ENCODE assay signal across 13 mouse cellular contexts in genomic region chr4:123617727-123618389, GRCm38 (mm10).
DNase-seq lines count a peak whose midpoint lies in the region; ATAC-seq and TF ChIP-seq lines count a peak whose summit lies in the region.
"Had no signal": no experiment of that assay in that cellular context is flagged by ENCODE, and none has a peak within 500 bp of the region (broad histone marks: within the 10 kb centered on the region; RNA-seq: fewer than 3 reads in every experiment).

No protein-coding gene starts in this region.

- no peaks in the 10 kb centered on the region for H3K9me3 ChIP-seq in kidney, embryonic 16.5 days (ENCODE audit: low read length)
- H3K9me3 ChIP-seq in kidney, embryonic 14.5 days (ENCODE audit: control insufficient read depth, low read length): no peaks in the 10 kb centered on the region
- H3K9me3 ChIP-seq in ES-E14 (ENCODE audit: control insufficient read depth, insufficient read depth, low read depth, low read length): no peaks in the 10 kb centered on the region
- no peaks in the 10 kb centered on the region for H3K9me3 ChIP-seq in limb, embryonic 13.5 days

- in situ Hi-C loops in ES-E14 (cut with MboI; ENCODE audit: low sequenced_read_pairs in 2 of 2, unreplicated experiment in 2 of 2): no loop called here

- DNase-seq in heart, adult 11 months: peak; percentile 64
- DNase-seq in heart, postnatal 10 days: no peak
- no peak for DNase-seq in ES-E14 (ENCODE audit: low read depth, low spot score)
- DNase-seq in adrenal gland, adult 8-10 months: no peak
- no peak for DNase-seq in thymus, postnatal 0 days (ENCODE audit: low spot score)
- DNase-seq: adrenal gland, postnatal 10 days; cerebellum, adult 18-20 months; gastrocnemius, adult 2 months; kidney, adult 8-10 months; liver, postnatal 0 days had no signal

- intact Hi-C loops in heart, postnatal 10 days (cut with DNase I): no loop called here

- H3K27ac ChIP-seq in kidney, embryonic 16.5 days (ENCODE audit: low read length): peak overlapping the region; percentile 12; the same call in 1 of the 2 replicates
- no peak overlapping the region for H3K27ac ChIP-seq in kidney, embryonic 14.5 days (ENCODE audit: low read depth, low read length)
- peak overlapping the region; percentile 81; the same call in 1 of the 2 replicates for H3K27ac ChIP-seq in ES-E14 (ENCODE audit: insufficient read depth, low read depth, low read length, poor library complexity, severe bottlenecking)
- 0 out of 2 replicates have a peak overlapping the region, but pooled peaks have one; percentile 23 for H3K27ac ChIP-seq in limb, embryonic 13.5 days

- H3K9ac ChIP-seq in kidney, embryonic 16.5 days (replicated peaks; ENCODE audit: low read length): no peak overlapping the region
- no peak overlapping the region for H3K9ac ChIP-seq in kidney, embryonic 14.5 days (ENCODE audit: low read depth, low read length)
- H3K9ac ChIP-seq in ES-E14 (ENCODE audit: insufficient read depth, low read depth, low read length, poor library complexity, severe bottlenecking): no peak overlapping the region
- H3K9ac ChIP-seq in limb, embryonic 13.5 days: no peak overlapping the region
- H3K9ac ChIP-seq: liver, postnatal 0 days had no signal

- 56% methylated on average over 5 of the region's 5 CpGs for WGBS in kidney, embryonic 16.5 days
- WGBS in kidney, embryonic 14.5 days: 44% methylated on average over 5 of the region's 5 CpGs
- 76% methylated on average over 5 of the region's 5 CpGs for WGBS in limb, embryonic 13.5 days

- ATAC-seq in kidney, embryonic 16.5 days (ENCODE audit: low FRiP score, low TSS enrichment): no peak
- no peak for ATAC-seq in kidney, embryonic 14.5 days (ENCODE audit: low FRiP score, low TSS enrichment)
- no peak for ATAC-seq in limb, embryonic 13.5 days (ENCODE audit: low FRiP score, low read depth)
- ATAC-seq: liver, postnatal 0 days had no signal

- no peaks in the 10 kb centered on the region for H3K36me3 ChIP-seq in kidney, embryonic 16.5 days (ENCODE audit: insufficient read depth, low read length)
- no peaks in the 10 kb centered on the region for H3K36me3 ChIP-seq in kidney, embryonic 14.5 days (ENCODE audit: control insufficient read depth, insufficient read depth, low read length)
- H3K36me3 ChIP-seq in ES-E14 (ENCODE audit: control insufficient read depth, insufficient read depth, low read length, poor library complexity, severe bottlenecking): no peaks in the 10 kb centered on the region
- no peaks in the 10 kb centered on the region for H3K36me3 ChIP-seq in limb, embryonic 13.5 days

- no peak overlapping the region for H3K4me2 ChIP-seq in kidney, embryonic 16.5 days (replicated peaks; ENCODE audit: low read depth, low read length)
- no peak overlapping the region for H3K4me2 ChIP-seq in kidney, embryonic 14.5 days (replicated peaks; ENCODE audit: low read depth, low read length)
- H3K4me2 ChIP-seq in limb, embryonic 13.5 days (replicated peaks): no peak overlapping the region

- no peak overlapping the region for H3K4me3 ChIP-seq in kidney, embryonic 16.5 days (ENCODE audit: low read length)
- H3K4me3 ChIP-seq in kidney, embryonic 14.5 days (ENCODE audit: low read length): no peak overlapping the region
- no peak overlapping the region for H3K4me3 ChIP-seq in ES-E14 (ENCODE audit: insufficient read depth in 1 of 2, low read depth in 1 of 2, low read length in 2 of 2, poor library complexity in 1 of 2, severe bottlenecking in 1 of 2)
- no peak overlapping the region for H3K4me3 ChIP-seq in limb, embryonic 13.5 days
- H3K4me3 ChIP-seq: gastrocnemius, adult 2 months had no signal

- no peaks in the 10 kb centered on the region for H3K27me3 ChIP-seq in kidney, embryonic 16.5 days (ENCODE audit: insufficient read depth, low read length)
- no peaks in the 10 kb centered on the region for H3K27me3 ChIP-seq in kidney, embryonic 14.5 days (ENCODE audit: control insufficient read depth, insufficient read depth, low read length)
- no peaks in the 10 kb centered on the region for H3K27me3 ChIP-seq in limb, embryonic 13.5 days

- peaks cover 38% of the 10 kb centered on the region for H3K4me1 ChIP-seq in kidney, embryonic 16.5 days (ENCODE audit: insufficient read depth, low read length)
- H3K4me1 ChIP-seq in kidney, embryonic 14.5 days (ENCODE audit: control insufficient read depth, insufficient read depth, low read length): peaks cover 12% of the 10 kb centered on the region; the same call in 1 of the 2 replicates
- H3K4me1 ChIP-seq in ES-E14 (ENCODE audit: control insufficient read depth in 2 of 2, insufficient read depth in 2 of 2, low read length in 2 of 2, poor library complexity in 1 of 2): peaks cover 27 to 31% of the 10 kb centered on the region in 2 experiments
- peaks cover 5% of the 10 kb centered on the region; the same call in 1 of the 2 replicates for H3K4me1 ChIP-seq in limb, embryonic 13.5 days

TF ChIP-seq in ES-E14, 5 proteins besides CTCF, POLR2A, EP300 and RAD21:
- no peak for TF ChIP-seq HCFC1 (IDR thresholded peaks at IDR 0.05; ENCODE audit: borderline replicate concordance, insufficient read depth, low read length)
- no peak for TF ChIP-seq ZC3H11A (IDR thresholded peaks at IDR 0.05; ENCODE audit: borderline replicate concordance, low read depth, low read length)
- TF ChIP-seq MAFK (IDR thresholded peaks at IDR 0.05; ENCODE audit: insufficient read depth, low read depth, low read length): no peak
- TF ChIP-seq CHD2 (IDR thresholded peaks at IDR 0.05; ENCODE audit: low read depth, low read length): no peak
- TF ChIP-seq ZNF384 (IDR thresholded peaks at IDR 0.05; ENCODE audit: low read depth, low read length): no peak
